Mouse (Mus musculus) right cerebral cortex, postnatal 25 days (tissue): ENCODE data around the gene Ptgs1.

Experiments
- DNase-seq: peaks from one replicate; pipeline ENCODE4 v3.0.0; 2022

Gene Ptgs1

GRCm38 (mm10) chr2:36215203-36215739 lies 15.0 kb upstream of the Ptgs1 start:
- DNase-seq = no peak

DNA sequence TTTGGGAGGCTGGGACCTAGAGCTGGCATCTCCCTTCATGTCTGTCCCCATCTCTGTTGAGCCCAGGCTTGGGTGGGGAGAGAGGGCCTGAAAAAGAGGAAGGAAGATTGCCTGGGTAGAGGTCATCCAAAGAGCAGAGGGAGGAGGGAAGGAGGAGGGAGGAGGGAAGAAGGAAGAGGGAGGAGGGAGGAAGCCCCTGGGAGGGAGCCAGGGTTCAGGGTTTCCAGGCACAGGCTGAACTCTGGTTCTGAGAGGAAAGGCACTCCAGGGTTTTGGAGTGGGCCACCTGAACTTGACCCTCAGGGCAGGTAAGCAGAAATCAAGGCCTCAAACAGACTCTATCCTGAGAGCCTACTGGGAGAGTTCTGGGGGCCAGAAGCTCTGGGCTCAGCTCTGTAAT lies 13.7 kb upstream of the Ptgs1 start:
- DNase-seq = no peak

- no peak for DNase-seq
These were observed 13.2 kb upstream of the Ptgs1 start for GRCm38 (mm10) chr2:36216953-36217573.

DNA sequence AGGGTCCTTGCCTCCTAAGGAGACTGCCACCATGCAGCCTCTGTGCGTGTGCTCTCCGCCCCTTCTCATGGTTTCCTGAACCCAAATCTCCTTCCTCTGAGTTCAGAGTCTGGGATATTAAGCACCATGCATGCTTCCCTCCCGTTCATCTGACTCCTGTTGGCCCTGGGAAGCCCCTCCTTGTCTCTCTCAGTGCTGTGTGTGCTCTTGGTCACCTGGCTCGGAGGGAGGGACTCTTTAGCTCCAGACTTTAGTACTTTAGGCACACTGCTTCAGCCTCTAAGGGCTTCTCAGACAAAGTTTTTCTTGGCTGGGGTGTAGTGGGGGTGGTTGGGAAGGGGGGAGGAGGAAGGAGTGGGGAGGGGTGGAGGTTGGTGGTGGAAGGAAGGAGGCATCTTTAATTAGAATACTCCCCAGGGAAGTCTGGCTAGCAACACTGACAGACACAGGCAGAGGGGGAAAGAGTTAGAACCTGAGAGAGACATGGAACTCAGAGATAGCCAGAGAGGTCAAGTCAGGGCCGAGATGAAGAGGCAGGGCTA lies 12.5 kb upstream of the Ptgs1 start:
- DNase-seq = no peak

- no peak for DNase-seq
These were observed 10.1 kb upstream of the Ptgs1 start for GRCm38 (mm10) chr2:36220106-36220505.

- no peak for DNase-seq
These were observed 9.3 kb upstream of the Ptgs1 start for GRCm38 (mm10) chr2:36220891-36221290.

GRCm38 (mm10) chr2:36222168-36222848 lies 7.9 kb upstream of the Ptgs1 start:
- no peak for DNase-seq

- no peak for DNase-seq
These were observed 6.8 kb upstream of the Ptgs1 start for GRCm38 (mm10) chr2:36223436-36223835.

GRCm38 (mm10) chr2:36224153-36224552 lies 6.1 kb upstream of the Ptgs1 start:
- no peak for DNase-seq

GRCm38 (mm10) chr2:36224599-36224998 lies 5.6 kb upstream of the Ptgs1 start:
- DNase-seq = no peak

GRCm38 (mm10) chr2:36230967-36231366 lies 741 bp downstream of the Ptgs1 start:
- DNase-seq = no peak

DNA sequence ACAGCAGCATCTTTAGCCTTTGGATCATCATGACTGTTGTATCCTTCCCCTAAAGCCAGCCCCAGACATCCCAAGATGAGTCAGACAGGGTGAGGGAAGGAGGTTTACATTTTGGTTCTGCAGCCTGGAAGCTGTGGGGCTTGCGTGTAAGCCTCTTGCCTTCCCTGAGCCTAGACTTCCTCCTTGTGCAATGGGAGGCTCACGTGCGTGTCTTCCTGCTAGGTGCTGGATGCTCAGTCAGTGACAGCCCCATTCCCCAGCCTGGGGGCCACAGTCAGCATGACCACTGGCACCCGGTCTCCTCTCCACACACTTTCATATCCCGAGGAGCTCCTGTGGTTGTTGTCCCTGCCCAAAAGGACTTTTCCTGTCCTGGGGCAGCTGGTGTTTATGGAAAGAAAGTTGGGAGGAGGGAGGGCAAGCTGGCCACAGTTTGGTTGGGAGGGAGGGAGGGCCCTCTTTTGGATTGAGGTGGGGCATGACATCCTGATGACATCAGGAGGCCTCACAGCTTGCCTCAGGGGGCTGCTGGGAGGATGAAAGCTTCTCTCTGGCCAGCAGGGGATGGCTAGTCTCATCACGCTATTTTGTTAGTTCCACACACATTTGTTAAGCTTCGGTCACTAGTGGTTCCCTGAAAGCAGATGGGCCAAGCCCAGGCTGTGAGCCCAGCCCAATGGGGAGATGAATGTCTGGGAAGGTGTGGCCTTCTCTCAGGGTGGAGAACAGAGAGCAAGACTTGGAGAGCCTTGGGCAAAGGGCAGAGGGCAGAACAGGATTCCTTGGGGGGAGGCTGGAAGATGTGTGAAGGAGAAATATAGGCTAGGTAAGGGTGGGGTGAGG lies 4.5 kb downstream of the Ptgs1 start:
- no peak for DNase-seq

DNA sequence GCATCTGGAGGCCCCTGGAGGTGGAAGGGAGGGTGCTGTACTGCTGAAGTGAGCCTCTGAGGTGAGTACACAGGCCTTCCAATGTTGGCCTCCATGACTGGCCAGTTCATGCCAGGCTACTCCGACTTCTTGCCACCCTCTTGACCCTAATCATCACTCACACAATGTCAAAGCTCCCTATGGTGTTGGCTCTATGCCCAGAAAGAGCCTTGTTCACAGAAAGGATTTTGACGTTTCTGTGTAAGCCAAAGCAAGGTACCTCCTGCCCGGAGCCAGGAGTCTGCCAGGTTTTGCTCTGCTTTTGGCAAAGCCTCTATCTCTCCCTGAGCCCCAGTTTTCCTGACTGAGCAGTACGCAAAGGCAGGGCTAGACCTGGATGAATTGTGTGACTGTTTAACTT lies 5.7 kb downstream of the Ptgs1 start:
- DNase-seq = no peak

DNA sequence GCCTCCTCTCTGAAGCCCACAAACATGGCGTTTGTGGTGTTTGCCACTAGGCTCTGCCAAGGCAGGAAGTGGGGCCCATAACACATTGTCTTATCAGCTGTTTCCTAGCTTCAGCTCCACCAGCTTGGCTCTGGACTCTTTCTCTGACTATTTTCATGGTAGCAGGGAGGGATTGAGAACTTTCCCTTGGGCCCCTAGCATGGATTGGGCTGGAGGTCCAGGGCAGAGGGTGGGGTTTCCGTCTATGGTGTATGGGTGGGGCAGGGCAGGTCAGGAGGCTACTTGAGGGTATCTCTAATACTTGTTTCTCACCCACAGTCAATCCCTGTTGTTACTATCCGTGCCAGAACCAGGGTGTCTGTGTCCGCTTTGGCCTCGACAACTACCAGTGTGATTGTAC lies 6.7 kb downstream of the Ptgs1 start:
- no peak for DNase-seq

GRCm38 (mm10) chr2:36237557-36237956 lies 7.3 kb downstream of the Ptgs1 start:
- DNase-seq = no peak

- no peak for DNase-seq
These were observed 8.2 kb downstream of the Ptgs1 start for GRCm38 (mm10) chr2:36238467-36238866.

GRCm38 (mm10) chr2:36238951-36239350 lies 8.7 kb downstream of the Ptgs1 start:
- no peak for DNase-seq

GRCm38 (mm10) chr2:36242514-36242913 lies 12.3 kb downstream of the Ptgs1 start:
- DNase-seq = no peak

- no peak for DNase-seq
These were observed 13.2 kb downstream of the Ptgs1 start for GRCm38 (mm10) chr2:36243296-36243891.

DNA sequence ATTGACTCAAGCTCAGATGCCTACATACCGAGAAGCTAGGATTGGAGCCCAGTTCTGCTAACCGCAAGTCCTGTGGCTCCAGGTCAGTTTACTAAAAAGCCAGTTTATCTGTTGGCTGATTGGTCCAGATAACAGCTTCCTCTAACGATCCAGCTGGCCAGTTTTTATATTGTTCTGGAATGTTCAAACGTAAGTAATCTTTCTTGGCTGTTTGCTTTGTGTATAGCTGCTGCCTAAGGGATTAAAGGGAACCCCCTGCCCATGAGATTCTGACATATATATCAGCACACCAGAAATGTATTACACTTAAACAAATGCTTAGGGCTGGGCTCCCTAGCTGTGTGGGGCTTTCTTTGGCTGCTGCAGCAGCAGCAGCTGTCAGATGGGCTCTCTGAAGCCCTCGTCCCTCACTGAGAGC lies 13.7 kb downstream of the Ptgs1 start:
- no peak for DNase-seq

- no peak for DNase-seq
These were observed 14.5 kb downstream of the Ptgs1 start for GRCm38 (mm10) chr2:36244705-36245104.

GRCm38 (mm10) chr2:36247964-36248363 lies 17.7 kb downstream of the Ptgs1 start:
- DNase-seq = no peak

- no peak for DNase-seq
These were observed 20.9 kb downstream of the Ptgs1 start for GRCm38 (mm10) chr2:36251156-36251555.
